In genomic region chr14:21640806-21641435, GRCm38 (mm10) we compare ENCODE assay signal across 27 mouse cellular contexts.
DNase-seq lines count a peak whose midpoint lies in the region; ATAC-seq and TF ChIP-seq lines count a peak whose summit lies in the region.
"Had no signal": no experiment of that assay in that cellular context is flagged by ENCODE, and none has a peak within 500 bp of the region (broad histone marks: within the 10 kb centered on the region; RNA-seq: fewer than 3 reads in every experiment).

No protein-coding gene starts in this region.

- WGBS in olfactory bulb, adult 2 months = 53% methylated on average over 4 of the region's 4 CpGs

- 0 out of 2 replicates have a peak overlapping the region, but pooled peaks have one; percentile 2 for H3K27ac ChIP-seq in olfactory bulb, adult 2 months (ENCODE audit: insufficient read depth, low read depth, low read length)
- H3K27ac ChIP-seq: embryonic facial prominence, embryonic 15.5 days; forebrain, embryonic 13.5 days; hindbrain, embryonic 14.5 days; kidney, postnatal 0 days; limb, embryonic 12.5 days; liver, embryonic 15.5 days; midbrain, embryonic 10.5 days; midbrain, embryonic 15.5 days; neural tube, embryonic 15.5 days had no signal

- no peak for TF ChIP-seq CTCF in olfactory bulb, adult 2 months (IDR thresholded peaks at IDR 0.05; ENCODE audit: insufficient read depth, low read depth, low read length)

- TF ChIP-seq POLR2A in olfactory bulb, adult 2 months (IDR thresholded peaks at IDR 0.05; ENCODE audit: insufficient read depth, low read depth, low read length) = no peak

- no peak for ATAC-seq in erythroblast, adult 5-6 weeks (replicated peaks; ENCODE audit: low FRiP score, poor library complexity, severe bottlenecking)
- ATAC-seq: CD4-positive, CD25-positive, alpha-beta regulatory T cell, adult 4 months; forebrain, embryonic 13.5 days; lung, postnatal 0 days; midbrain, embryonic 15.5 days had no signal

- intact Hi-C loops in heart, postnatal 10 days (cut with DNase I) = no loop called here
- intact Hi-C loops in left cerebral cortex, postnatal 14 days (cut with DNase I) = no loop called here
- intact Hi-C loops in left cerebral cortex, postnatal 4 days (cut with DNase I) = no loop called here

- DNase-seq in heart, adult 11 months = peak; percentile 74
- DNase-seq in heart, postnatal 10 days = no peak
- DNase-seq in left cerebral cortex, postnatal 14 days (ENCODE audit: low spot score in 2 of 2) = peak; percentile 39 to 47
- no peak for DNase-seq in left cerebral cortex, postnatal 4 days
- DNase-seq in right cerebral cortex, adult 18-20 months = peak; percentile 72
- no peak for DNase-seq in right cerebral cortex, postnatal 10 days (ENCODE audit: low spot score in 2 of 2)
- DNase-seq: adrenal gland, postnatal 14 days; cerebellum, adult 18-20 months; cerebellum, postnatal 10 days; gastrocnemius, postnatal 14 days; kidney, adult 2 months; kidney, postnatal 4 days; layer of hippocampus, adult 9-11 months had no signal

- H3K4me3 ChIP-seq in olfactory bulb, adult 2 months (ENCODE audit: insufficient read depth, low read depth, low read length) = no peak overlapping the region
- H3K4me3 ChIP-seq: embryonic facial prominence, embryonic 15.5 days; forebrain, embryonic 13.5 days; heart, embryonic 12.5 days; limb, embryonic 12.5 days; liver, embryonic 15.5 days; midbrain, embryonic 10.5 days; midbrain, embryonic 15.5 days; neural tube, embryonic 15.5 days had no signal

- H3K4me1 ChIP-seq in olfactory bulb, adult 2 months (ENCODE audit: control insufficient read depth, insufficient read depth, low read length) = peaks cover 11% of the 10 kb centered on the region
- H3K4me1 ChIP-seq: forebrain, embryonic 13.5 days; heart, embryonic 12.5 days; limb, embryonic 12.5 days; liver, embryonic 15.5 days had no signal

Comparison
In these comparisons a context has a peak if more than half of its experiments do, and no peak if none do; other contexts are left out.
1. DNase-seq: peak in heart, adult 11 months (single experiment), left cerebral cortex, postnatal 14 days (2 of 2) and right cerebral cortex, adult 18-20 months (single experiment); none in heart, postnatal 10 days (0 of 2), left cerebral cortex, postnatal 4 days (single experiment) and right cerebral cortex, postnatal 10 days (0 of 2).